Mouse (Mus musculus) spleen, adult 2 months (tissue): Measurements from ENCODE around the gene Lyz1.
"Not testable (repeated sequence)": the region's sequence is repeated elsewhere in the genome, so short reads cannot be mapped to it uniquely, and the experiment has no call there.

Source experiments
- CTCF ChIP-seq: fragments of 200-500 bp; IDR thresholded peaks from 2 replicates; pipeline ENCODE4 v1.5.1; 2011; ENCODE audit warnings: mild to moderate bottlenecking, inconsistent platforms; ENCODE audit not compliant: insufficient read depth, insufficient read length, insufficient replicate concordance; ENCODE audit errors: extremely low read depth
- POLR2A ChIP-seq: fragments of 200-500 bp; IDR thresholded peaks from 2 replicates; pipeline ENCODE4 v1.6.1; 2011; ENCODE audit warnings: low read depth, low read length, inconsistent platforms

DNA sequence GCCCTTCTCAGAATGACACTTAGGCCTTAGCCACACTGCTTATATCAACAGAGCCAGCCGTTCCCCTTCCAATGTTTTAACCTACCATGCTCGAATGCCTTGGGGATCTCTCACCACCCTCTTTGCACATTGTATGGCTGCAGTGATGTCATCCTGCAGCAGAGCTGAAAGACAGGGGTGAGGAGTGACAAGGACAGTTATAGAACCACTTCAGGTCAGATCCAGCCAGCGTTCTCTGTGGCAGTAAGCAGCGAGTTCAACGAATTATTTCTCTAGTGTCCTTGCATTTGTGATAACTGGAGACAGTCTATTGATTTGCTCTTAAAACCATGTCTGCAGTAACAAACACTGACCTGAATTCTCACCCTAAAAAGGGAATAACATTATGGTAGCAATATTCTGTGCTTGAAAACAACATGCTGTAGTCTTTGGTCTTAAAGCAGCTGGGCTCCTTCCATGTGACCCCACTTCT lies 3.6 kb downstream of the Lyz1 start:
- not testable (repeated sequence) for TF ChIP-seq CTCF, POLR2A
